Mouse (Mus musculus): ENCODE measurements at regions not wholly inside any gene's neighbourhood (a gene's known extent, or its start where the extent isn't known, plus 50 kb on each side); places are given as distances from the start of the nearest gene placed in this dataset.

GRCm38 (mm10) chr1:161601167-161601566, 106.7 kb downstream of the Tnfsf18 start:
- Histone ChIP-seq H3K27me3 (ENCODE audit: control insufficient read depth, insufficient read depth, low read length) (no peaks in the 10 kb centered on the region), H3K4me2 (ENCODE audit: low read depth, low read length) (no peak overlapping the region), H3K36me3 (ENCODE audit: control insufficient read depth, insufficient read depth) (no peaks in the 10 kb centered on the region), H3K4me1 (ENCODE audit: control insufficient read depth, insufficient read depth, low read length) (no peaks in the 10 kb centered on the region), H3K9me3 (replicated peaks; ENCODE audit: control insufficient read depth, low read length) (no peaks in the 10 kb centered on the region), H3K4me3 (ENCODE audit: low read length) (no peak overlapping the region), H3K9ac (ENCODE audit: low read length) (no peak overlapping the region), H3K27ac (ENCODE audit: low read length) (no peak overlapping the region)
- WGBS: 80% methylated on average over 2 of the region's 2 CpGs
- no peak for ATAC-seq (replicated peaks; ENCODE audit: extremely low read depth, insufficient read depth, low FRiP score)

GRCm38 (mm10) chr1:161598167-161598566, 103.7 kb downstream of the Tnfsf18 start:
- no peak overlapping the region for H3K4me2 ChIP-seq (ENCODE audit: low read depth, low read length)
- no peaks in the 10 kb centered on the region for H3K36me3 ChIP-seq (ENCODE audit: control insufficient read depth, insufficient read depth)
- no peaks in the 10 kb centered on the region for H3K27me3 ChIP-seq (ENCODE audit: control insufficient read depth, insufficient read depth, low read length)
- ATAC-seq (replicated peaks; ENCODE audit: extremely low read depth, insufficient read depth, low FRiP score): peak; percentile 49
- H3K9ac ChIP-seq (ENCODE audit: low read length): no peak overlapping the region
- H3K4me3 ChIP-seq (ENCODE audit: low read length): no peak overlapping the region
- WGBS: 63% methylated on average over 3 of the region's 3 CpGs
- no peak overlapping the region for H3K27ac ChIP-seq (ENCODE audit: low read length)
- 0 out of 2 replicates have a peak, but pooled peaks cover 2% of the 10 kb centered on the region for H3K9me3 ChIP-seq (replicated peaks; ENCODE audit: control insufficient read depth, low read length)
- H3K4me1 ChIP-seq (ENCODE audit: control insufficient read depth, insufficient read depth, low read length): no peaks in the 10 kb centered on the region

- no peak overlapping the region for H3K27ac ChIP-seq (ENCODE audit: low read length)
- no peaks in the 10 kb centered on the region for H3K36me3 ChIP-seq (ENCODE audit: control insufficient read depth, insufficient read depth)
- H3K4me2 ChIP-seq (ENCODE audit: low read depth, low read length): no peak overlapping the region
- no peaks in the 10 kb centered on the region for H3K27me3 ChIP-seq (ENCODE audit: control insufficient read depth, insufficient read depth, low read length)
- H3K9me3 ChIP-seq (replicated peaks; ENCODE audit: control insufficient read depth, low read length): no peaks in the 10 kb centered on the region
- no peak overlapping the region for H3K9ac ChIP-seq (ENCODE audit: low read length)
- no peaks in the 10 kb centered on the region for H3K4me1 ChIP-seq (ENCODE audit: control insufficient read depth, insufficient read depth, low read length)
- no peak overlapping the region for H3K4me3 ChIP-seq (ENCODE audit: low read length)
- WGBS: 18% methylated on average over 1 of the region's 1 CpGs
- ATAC-seq (replicated peaks; ENCODE audit: extremely low read depth, insufficient read depth, low FRiP score): no peak
These were observed 82.1 kb downstream of the Tnfsf18 start for GRCm38 (mm10) chr1:161576530-161576929.

GRCm38 (mm10) chr1:161575939-161576338, 81.5 kb downstream of the Tnfsf18 start:
- 53% methylated on average over 7 of the region's 7 CpGs for WGBS
- H3K27me3 ChIP-seq (ENCODE audit: control insufficient read depth, insufficient read depth, low read length): no peaks in the 10 kb centered on the region
- no peak overlapping the region for H3K4me3 ChIP-seq (ENCODE audit: low read length)
- H3K36me3 ChIP-seq (ENCODE audit: control insufficient read depth, insufficient read depth): no peaks in the 10 kb centered on the region
- ATAC-seq (replicated peaks; ENCODE audit: extremely low read depth, insufficient read depth, low FRiP score): peak; percentile 37; the same call in 1 of the 2 replicates
- H3K9me3 ChIP-seq (replicated peaks; ENCODE audit: control insufficient read depth, low read length): no peaks in the 10 kb centered on the region
- no peak overlapping the region for H3K27ac ChIP-seq (ENCODE audit: low read length)
- H3K4me2 ChIP-seq (ENCODE audit: low read depth, low read length): no peak overlapping the region
- H3K9ac ChIP-seq (ENCODE audit: low read length): no peak overlapping the region
- H3K4me1 ChIP-seq (ENCODE audit: control insufficient read depth, insufficient read depth, low read length): no peaks in the 10 kb centered on the region

GRCm38 (mm10) chr1:161575171-161575570, 80.7 kb downstream of the Tnfsf18 start:
- no peaks in the 10 kb centered on the region for H3K27me3 ChIP-seq (ENCODE audit: control insufficient read depth, insufficient read depth, low read length)
- no peak overlapping the region for H3K9ac ChIP-seq (ENCODE audit: low read length)
- H3K36me3 ChIP-seq (ENCODE audit: control insufficient read depth, insufficient read depth): no peaks in the 10 kb centered on the region
- no peak overlapping the region for H3K4me3 ChIP-seq (ENCODE audit: low read length)
- H3K9me3 ChIP-seq (replicated peaks; ENCODE audit: control insufficient read depth, low read length): no peaks in the 10 kb centered on the region
- no peak overlapping the region for H3K4me2 ChIP-seq (ENCODE audit: low read depth, low read length)
- ATAC-seq (replicated peaks; ENCODE audit: extremely low read depth, insufficient read depth, low FRiP score): no peak
- H3K4me1 ChIP-seq (ENCODE audit: control insufficient read depth, insufficient read depth, low read length): no peaks in the 10 kb centered on the region
- 80% methylated on average over 5 of the region's 5 CpGs for WGBS
- H3K27ac ChIP-seq (ENCODE audit: low read length): no peak overlapping the region

GRCm38 (mm10) chr1:161570762-161571161, 76.3 kb downstream of the Tnfsf18 start:
- H3K9me3 ChIP-seq (replicated peaks; ENCODE audit: control insufficient read depth, low read length): no peaks in the 10 kb centered on the region
- 68% methylated on average over 3 of the region's 3 CpGs for WGBS
- no peak overlapping the region for H3K4me2 ChIP-seq (ENCODE audit: low read depth, low read length)
- no peak for ATAC-seq (replicated peaks; ENCODE audit: extremely low read depth, insufficient read depth, low FRiP score)
- no peak overlapping the region for H3K4me3 ChIP-seq (ENCODE audit: low read length)
- H3K9ac ChIP-seq (ENCODE audit: low read length): no peak overlapping the region
- no peaks in the 10 kb centered on the region for H3K4me1 ChIP-seq (ENCODE audit: control insufficient read depth, insufficient read depth, low read length)
- H3K27ac ChIP-seq (ENCODE audit: low read length): no peak overlapping the region
- no peaks in the 10 kb centered on the region for H3K27me3 ChIP-seq (ENCODE audit: control insufficient read depth, insufficient read depth, low read length)
- no peaks in the 10 kb centered on the region for H3K36me3 ChIP-seq (ENCODE audit: control insufficient read depth, insufficient read depth)

- no peaks in the 10 kb centered on the region for H3K36me3 ChIP-seq (ENCODE audit: control insufficient read depth, insufficient read depth)
- no peak for ATAC-seq (replicated peaks; ENCODE audit: extremely low read depth, insufficient read depth, low FRiP score)
- H3K4me3 ChIP-seq (ENCODE audit: low read length): no peak overlapping the region
- H3K4me2 ChIP-seq (ENCODE audit: low read depth, low read length): no peak overlapping the region
- no peak overlapping the region for H3K9ac ChIP-seq (ENCODE audit: low read length)
- H3K27me3 ChIP-seq (ENCODE audit: control insufficient read depth, insufficient read depth, low read length): no peaks in the 10 kb centered on the region
- H3K9me3 ChIP-seq (replicated peaks; ENCODE audit: control insufficient read depth, low read length): no peaks in the 10 kb centered on the region
- H3K27ac ChIP-seq (ENCODE audit: low read length): no peak overlapping the region
- no peaks in the 10 kb centered on the region for H3K4me1 ChIP-seq (ENCODE audit: control insufficient read depth, insufficient read depth, low read length)
These were observed 73.4 kb downstream of the Tnfsf18 start for GRCm38 (mm10) chr1:161567826-161568225.

- ATAC-seq (replicated peaks; ENCODE audit: extremely low read depth, insufficient read depth, low FRiP score): no peak
- no peaks in the 10 kb centered on the region for H3K36me3 ChIP-seq (ENCODE audit: control insufficient read depth, insufficient read depth)
- no peaks in the 10 kb centered on the region for H3K27me3 ChIP-seq (ENCODE audit: control insufficient read depth, insufficient read depth, low read length)
- H3K9ac ChIP-seq (ENCODE audit: low read length): no peak overlapping the region
- H3K9me3 ChIP-seq (replicated peaks; ENCODE audit: control insufficient read depth, low read length): no peaks in the 10 kb centered on the region
- H3K4me3 ChIP-seq (ENCODE audit: low read length): no peak overlapping the region
- H3K4me2 ChIP-seq (ENCODE audit: low read depth, low read length): no peak overlapping the region
- no peak overlapping the region for H3K27ac ChIP-seq (ENCODE audit: low read length)
- WGBS: 58% methylated on average over 3 of the region's 3 CpGs
- no peaks in the 10 kb centered on the region for H3K4me1 ChIP-seq (ENCODE audit: control insufficient read depth, insufficient read depth, low read length)
These were observed 65.9 kb downstream of the Tnfsf18 start for GRCm38 (mm10) chr1:161560368-161560767.

Data from heart, embryonic 16.5 days (tissue).